Mouse (Mus musculus) left cerebral cortex, adult 2 months (tissue): ENCODE data around the gene Pnmal2. TPM values are rescaled to one million over a fixed set of nuclear protein-coding genes. Genes with fewer than 3 reads are reported as not detected.

Experiments used
- DNase-seq, 2 experiments: peaks; one replicate each; pipeline ENCODE4 v3.0.0; 2021 to 2022; ENCODE audit warnings: low spot score in 2 of 2, mixed read lengths in 1 of 2; ENCODE audit errors: extremely low spot score in 1 of 2
- H3K27ac ChIP-seq: fragments of 200-600 bp; 2 replicates; pipeline ENCODE4 v1.8.1; 2022
- H3K4me3 ChIP-seq: fragments of 200-600 bp; 2 replicates; pipeline ENCODE4 v1.8.1; 2022
- CTCF ChIP-seq: fragments of 200-600 bp; IDR thresholded peaks from 2 replicates; pipeline ENCODE4 v1.8.1; 2022; ENCODE audit warnings: antibody characterized with exemption, mild to moderate bottlenecking, moderate library complexity
- intact Hi-C: fragments of 180-260 bp; cut with DNase I; formaldehyde crosslinking; loops from one replicate; pipeline ENCODE4 v1.15.1; 2025
- total RNA-seq, 2 experiments: library from RNA; stranded (reverse); gene quantifications; 2 replicates each; pipeline ENCODE4 v1.2.3; 2021

Pnmal2 gene
- total RNA-seq, 2 experiments from 2014 or later = 304 to 311 TPM

DNA sequence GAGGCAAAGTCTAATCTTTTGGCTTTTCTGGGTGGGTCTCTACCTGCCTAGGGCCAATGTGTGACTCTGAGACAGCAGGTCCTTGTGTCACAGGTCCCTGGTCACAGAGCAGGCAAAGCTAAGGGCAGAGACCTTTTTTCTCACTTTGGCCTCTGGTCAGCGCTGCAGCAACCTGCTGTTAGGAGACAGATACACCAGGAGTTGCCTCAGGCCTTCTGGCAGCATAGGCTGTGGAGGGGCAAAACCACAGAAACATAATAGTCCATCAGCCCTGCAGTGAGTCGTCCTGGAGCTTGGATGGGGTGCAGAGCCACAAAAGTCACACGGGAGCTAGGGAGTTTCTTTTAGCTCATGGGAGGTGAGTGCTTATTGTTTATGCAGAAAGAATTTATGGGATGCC is 25.8 kb upstream of the Pnmal2 start:
- Histone ChIP-seq H3K27ac (peak overlapping the region; percentile 69), H3K4me3 (no peak overlapping the region)
- intact Hi-C loops = no loop called here
- no peak for TF ChIP-seq CTCF
- no peak for DNase-seq

DNA sequence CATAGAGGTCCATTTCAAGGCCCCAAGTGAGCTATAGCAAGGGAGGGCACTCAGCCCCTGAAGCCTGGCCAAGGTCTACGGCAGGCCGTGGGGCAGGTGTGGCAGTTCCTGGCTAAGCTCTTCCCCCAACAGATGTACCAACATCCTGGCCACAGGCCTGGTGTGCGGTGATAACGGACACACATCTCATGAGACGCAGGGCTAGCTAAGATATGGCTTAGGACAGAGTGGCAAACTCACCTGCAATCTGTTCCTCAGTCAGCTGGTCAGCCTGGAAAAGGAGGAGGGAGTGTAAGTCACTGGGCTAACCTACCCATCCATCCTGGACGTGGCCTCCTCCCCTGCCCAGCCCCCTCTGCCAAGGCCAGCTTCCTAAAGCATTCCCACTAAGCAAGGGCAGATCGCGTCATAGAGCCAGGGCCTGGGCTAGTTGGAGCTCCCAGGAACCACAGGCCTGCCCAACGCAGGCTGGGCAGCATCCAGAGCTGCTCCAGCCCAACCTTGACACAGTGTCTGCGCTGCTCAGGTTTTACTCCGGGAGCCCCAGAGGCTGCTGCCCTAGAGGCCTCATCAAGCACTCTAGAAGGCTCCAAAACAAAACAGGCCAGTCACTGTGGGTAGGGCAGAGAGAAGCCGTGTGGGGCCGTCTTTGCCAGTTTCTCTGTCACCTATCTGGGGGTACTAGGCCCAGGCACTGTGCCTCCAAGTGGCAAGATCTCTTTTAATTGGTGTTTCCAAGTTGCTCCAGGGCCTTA is 24.9 kb upstream of the Pnmal2 start:
- no peak for TF ChIP-seq CTCF
- peak overlapping the region; percentile 74 for H3K27ac ChIP-seq
- no peak for DNase-seq
- intact Hi-C loops = loop anchor here (5.0 to 10.0 kb wide), 2 partner anchors 102 to 975 kb away; partner anchors contain the start of genes Fkrp, Nop53 and Strn4
- H3K4me3 ChIP-seq = peak overlapping the region; percentile 97

DNA sequence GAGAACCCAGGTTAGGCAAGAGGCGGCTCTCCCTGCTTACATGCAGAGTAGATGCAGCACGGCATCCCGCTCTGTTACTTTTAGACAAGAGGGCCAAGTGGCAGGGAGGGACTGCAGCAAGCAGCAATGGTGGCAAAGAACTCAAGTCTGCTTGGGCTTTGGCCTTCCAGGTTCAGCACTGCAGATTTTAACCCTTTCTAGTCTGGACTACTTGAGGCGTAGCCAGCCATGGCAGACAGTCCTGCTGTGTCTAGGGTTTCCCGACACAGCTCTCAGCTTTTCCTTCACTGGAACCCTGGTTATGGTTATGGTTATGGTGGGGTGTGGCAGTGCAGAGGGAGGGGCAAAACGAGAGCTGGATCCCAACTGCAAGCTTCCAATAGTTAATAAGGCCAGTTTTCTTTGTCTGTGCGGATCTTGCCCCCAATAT is 24.3 kb upstream of the Pnmal2 start:
- no peak for DNase-seq
- intact Hi-C loops = loop anchor here (5.0 to 10.0 kb wide), 2 partner anchors 103 to 975 kb away; partner anchors contain the start of genes Fkrp, Nop53 and Strn4
- TF ChIP-seq CTCF = no peak
- peak overlapping the region; percentile 74 for H3K27ac ChIP-seq
- H3K4me3 ChIP-seq = peak overlapping the region; percentile 97

DNA sequence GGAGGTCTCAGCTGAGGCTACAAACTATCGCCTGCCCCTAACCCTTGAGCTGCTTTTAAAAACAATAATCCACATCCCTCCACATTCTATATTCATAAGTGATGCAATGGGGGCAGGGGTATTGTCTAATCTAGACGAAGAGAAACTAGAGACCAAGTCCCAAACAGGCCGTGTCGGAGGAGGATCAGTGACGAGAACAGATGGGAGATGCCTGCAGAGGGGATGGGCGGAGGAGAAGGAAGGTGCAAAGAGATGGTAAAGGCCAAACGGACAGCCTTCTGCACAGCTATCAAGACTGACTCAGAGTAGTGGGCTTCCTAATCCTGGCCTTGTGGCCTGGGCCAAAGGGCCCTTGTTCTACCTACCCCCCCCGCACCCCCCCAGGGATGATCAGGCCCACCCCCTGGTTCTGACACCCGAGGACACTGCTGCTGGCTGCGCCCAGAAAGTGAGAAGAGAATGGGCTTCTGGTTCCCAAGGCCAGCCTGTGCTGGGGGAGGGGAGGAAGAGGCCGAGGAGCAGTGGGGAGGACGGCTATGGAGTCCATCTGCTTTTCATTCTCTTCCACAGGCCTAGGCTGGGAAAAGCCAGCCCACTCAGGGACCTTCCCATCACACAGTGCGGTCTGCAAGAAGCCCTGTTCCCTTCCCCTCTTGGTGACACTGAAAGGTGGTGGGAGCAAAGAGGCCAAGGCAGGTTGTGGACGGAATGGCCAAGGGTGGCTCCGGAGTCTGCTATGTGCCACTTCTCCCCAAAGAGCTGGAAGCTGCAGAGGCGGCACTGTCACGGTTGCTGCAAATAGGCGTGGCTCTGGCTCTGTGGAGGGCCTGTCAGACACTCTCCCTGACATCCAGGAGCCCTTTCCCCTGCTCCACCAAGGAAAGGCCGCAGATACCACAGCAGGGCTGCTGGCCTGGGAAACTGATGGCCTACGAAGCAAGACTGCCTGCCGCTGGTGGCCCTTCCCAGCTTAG is 23.4 kb upstream of the Pnmal2 start:
- TF ChIP-seq CTCF = no peak
- peak in 1 of 2 experiments; percentile 52 for DNase-seq
- Histone ChIP-seq H3K4me3 (peak overlapping the region; percentile 97), H3K27ac (peak overlapping the region; percentile 99)
- intact Hi-C loops = loop anchor here (5.0 to 10.0 kb wide), 2 partner anchors 104 to 976 kb away; partner anchors contain the start of genes Fkrp, Nop53 and Strn4

DNA sequence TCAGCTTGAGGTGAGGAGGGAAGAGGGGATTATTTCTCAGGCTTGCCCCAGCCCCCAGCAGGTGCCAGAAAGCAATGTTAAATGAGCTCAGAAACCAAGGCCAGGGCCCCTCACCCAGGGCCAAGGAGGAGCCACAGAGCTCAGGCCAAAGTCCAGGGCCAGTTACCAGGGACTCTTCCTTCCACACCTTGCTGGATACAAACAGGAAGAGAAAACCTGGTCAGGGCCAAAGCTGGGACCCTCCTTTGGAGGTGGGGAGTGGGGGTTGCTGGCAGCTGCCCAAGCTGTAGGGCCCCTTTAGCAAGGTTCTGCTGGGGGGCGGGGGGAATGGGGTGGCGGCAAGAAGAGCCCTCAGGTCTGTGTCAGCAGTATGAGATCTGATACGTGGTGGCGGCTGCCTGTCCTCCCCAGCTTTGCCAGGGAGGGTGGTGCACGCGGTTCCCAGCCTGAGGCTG is 22.6 kb upstream of the Pnmal2 start:
- intact Hi-C loops = loop anchor here (5.0 to 10.0 kb wide), 2 partner anchors 105 to 977 kb away; partner anchors contain the start of genes Fkrp, Nop53 and Strn4
- no peak for DNase-seq
- H3K27ac ChIP-seq = peak overlapping the region; percentile 99
- H3K4me3 ChIP-seq = peak overlapping the region; percentile 97
- TF ChIP-seq CTCF = no peak

DNA sequence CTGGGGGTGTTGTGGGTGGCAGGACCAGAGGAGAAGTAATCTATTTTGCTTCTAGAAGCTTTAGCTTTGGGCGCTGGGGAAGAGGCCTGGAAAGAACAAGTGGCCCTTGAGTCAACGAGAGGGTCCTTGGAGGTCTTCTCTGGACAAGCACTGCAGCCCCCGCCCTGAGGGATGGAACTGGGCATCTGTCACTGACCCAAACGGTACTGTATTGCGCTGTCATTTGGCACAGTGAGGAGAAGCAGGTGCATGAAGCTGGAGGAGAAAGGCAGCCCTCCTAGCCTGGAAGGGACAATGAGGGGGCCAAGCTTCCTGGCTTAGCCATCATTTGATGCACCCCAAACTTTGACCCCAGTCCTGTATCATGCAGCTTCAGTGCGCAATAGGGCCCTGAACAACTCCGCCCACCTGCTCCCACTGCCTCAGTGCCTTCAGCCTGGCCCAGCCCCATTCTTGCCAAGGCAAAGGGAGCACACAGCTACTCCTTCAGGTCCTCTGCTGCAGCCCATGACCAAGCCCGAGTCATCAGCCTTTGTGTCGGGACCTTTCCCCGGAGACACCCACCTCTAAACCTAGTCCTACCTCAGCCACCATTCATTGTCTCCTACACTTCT is 22.0 kb upstream of the Pnmal2 start:
- TF ChIP-seq CTCF = no peak
- intact Hi-C loops = loop anchor here (5.0 to 10.0 kb wide), 2 partner anchors 105 to 978 kb away; partner anchors contain the start of genes Fkrp, Nop53 and Strn4
- Histone ChIP-seq H3K27ac (peak overlapping the region; percentile 99), H3K4me3 (peak overlapping the region; percentile 97)
- peak in 1 of 2 experiments; percentile 57 for DNase-seq

DNA sequence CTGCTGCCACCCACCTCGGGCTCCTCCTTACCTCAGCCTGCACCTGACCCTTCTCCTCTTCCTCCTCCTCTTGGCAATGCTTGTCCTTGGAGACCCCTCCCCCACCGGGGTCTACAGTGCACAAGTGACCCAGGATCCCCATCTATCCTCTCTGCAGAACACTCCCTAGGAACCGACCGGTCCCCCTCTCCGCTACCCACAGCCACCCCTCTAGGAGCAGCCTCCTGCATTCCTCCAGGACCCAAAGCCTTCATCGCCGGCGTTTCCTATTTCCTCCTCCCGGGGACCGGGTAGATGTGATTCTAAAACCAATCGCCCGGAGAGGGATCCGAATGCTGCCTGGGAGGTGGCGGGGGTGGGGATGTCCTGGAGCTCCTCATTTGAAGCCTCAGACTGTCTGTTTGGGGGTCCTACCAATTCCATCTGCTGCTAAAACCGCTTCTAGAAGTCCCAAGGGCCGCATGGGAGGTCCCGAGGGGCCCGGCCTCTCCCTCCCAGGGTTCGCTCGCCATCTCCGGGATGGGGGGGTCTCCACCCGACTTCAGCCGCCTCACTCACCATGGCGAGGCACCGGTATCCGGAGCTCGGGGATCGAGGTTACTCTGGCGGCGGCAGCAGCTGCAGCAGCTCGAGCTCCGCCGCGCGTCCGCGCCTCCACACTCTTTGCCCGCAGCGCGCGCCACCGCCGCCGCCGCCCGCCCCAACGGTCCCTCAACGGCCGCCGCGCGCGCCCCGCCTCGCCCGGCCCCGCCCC is 21.0 kb upstream of the Pnmal2 start:
- H3K4me3 ChIP-seq = peak overlapping the region; percentile 97
- no peak; the same call in 1 of the 2 replicates for TF ChIP-seq CTCF
- peak overlapping the region; percentile 99 for H3K27ac ChIP-seq
- intact Hi-C loops = loop anchor here (5.0 to 10.0 kb wide), 2 partner anchors 106 to 979 kb away; partner anchors contain the start of genes Fkrp, Nop53 and Strn4
- DNase-seq = peak in 1 of 2 experiments; percentile 30

DNA sequence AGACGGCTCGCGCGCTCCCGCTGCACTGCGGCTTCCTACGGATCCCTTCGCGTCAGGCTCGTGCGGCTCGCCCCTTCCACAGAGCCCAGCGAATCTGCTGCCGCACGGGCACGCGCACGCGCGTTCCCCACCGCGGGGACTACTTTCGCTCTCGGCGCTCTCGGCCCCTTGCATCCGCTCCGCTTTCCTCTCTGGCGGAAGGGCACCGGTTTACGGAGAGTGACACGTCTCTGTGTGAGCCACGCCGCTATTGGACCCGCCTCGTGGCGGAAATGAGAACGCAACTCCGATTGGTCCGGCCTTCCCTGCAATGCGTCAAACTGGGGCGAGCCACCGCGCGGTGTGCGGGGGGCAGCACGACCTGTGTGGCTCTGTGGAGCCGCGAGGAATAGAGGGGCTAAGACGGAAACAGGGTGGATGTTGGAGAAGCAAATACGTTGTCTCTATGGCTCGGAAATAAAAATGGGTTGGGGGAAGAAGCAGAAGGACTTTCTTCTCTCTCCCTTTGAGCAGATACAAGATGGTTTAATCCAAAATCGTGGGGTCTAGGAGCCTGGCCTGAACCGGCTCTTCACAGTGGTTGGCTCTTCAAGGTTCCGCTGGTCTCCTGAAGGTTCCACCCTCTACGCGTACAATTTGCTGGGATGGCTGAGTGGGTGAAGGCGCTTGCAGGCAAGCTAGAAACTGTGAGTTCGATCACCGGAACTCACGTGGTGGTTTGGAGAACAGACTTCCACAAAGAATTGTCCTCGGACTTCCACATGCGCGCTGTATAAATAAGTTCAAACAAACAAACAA is 20.2 kb upstream of the Pnmal2 start, which contains the start of gene Calm3:
Gene Calm3, minus strand, starts transcription at position 78 of the 798 bp plus-strand sequence.
- intact Hi-C loops = loop anchor here (5.0 to 10.0 kb wide), 2 partner anchors 107 to 979 kb away; partner anchors contain the start of genes Fkrp, Nop53 and Strn4
- H3K4me3 ChIP-seq = peak within 1 kb of the TSS; percentile 97
- no peak for TF ChIP-seq CTCF
- peak; percentile 100 for DNase-seq
- peak within 1 kb of the TSS; percentile 100 for H3K27ac ChIP-seq

DNA sequence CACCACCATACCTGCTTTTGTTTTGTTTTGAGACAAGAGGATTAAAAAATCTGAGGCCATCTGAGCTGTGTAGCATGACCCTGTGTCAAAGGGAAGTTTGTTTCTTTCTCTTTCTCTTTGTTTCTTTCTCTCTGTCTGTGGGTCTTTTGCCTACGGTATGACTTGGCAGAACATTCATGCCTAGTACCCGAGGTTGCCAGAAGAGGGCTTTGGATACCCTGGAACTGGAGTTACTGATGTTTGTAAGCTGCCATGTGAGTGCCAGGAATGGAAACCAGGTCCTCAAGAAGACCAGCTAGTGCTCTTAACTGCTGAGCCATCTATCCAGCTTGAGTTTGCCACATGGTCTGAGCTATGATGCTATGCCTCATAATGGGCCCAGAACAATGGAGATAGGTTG is 16.1 kb upstream of the Pnmal2 start:
- no peak for DNase-seq
- H3K27ac ChIP-seq = no peak overlapping the region
- no peak overlapping the region for H3K4me3 ChIP-seq
- TF ChIP-seq CTCF = peak; percentile 1; the same call in 1 of the 2 replicates
- intact Hi-C loops = loop anchor here (10.0 kb wide), 1 partner anchor 984 kb away; the partner anchor contains the start of gene Nop53
